Mouse (Mus musculus) bone marrow macrophage, adult 2 months (primary cell): Measurements from ENCODE around the gene Slc5a2.

Source experiments
- CTCF ChIP-seq: IDR thresholded peaks from 2 replicates; pipeline ENCODE4 v1.5.1; 2012; ENCODE audit warnings: low read depth, mild to moderate bottlenecking, low read length, moderate library complexity
- POLR2A ChIP-seq: IDR thresholded peaks from 2 replicates; pipeline ENCODE4 v1.6.1; 2012; ENCODE audit warnings: mild to moderate bottlenecking, low read depth, low read length, borderline replicate concordance

- TF ChIP-seq CTCF (no peak), POLR2A (no peak)
Measured at GRCm38 (mm10) chr7:128220936-128221335, 44.5 kb upstream of the Slc5a2 start.
